Mouse (Mus musculus) spleen, postnatal 10 days (tissue): ENCODE measurements around the gene Aff3.

ENCODE experiments used
- DNase-seq, 2 experiments: peaks; one replicate each; pipeline ENCODE4 v3.0.0; 2021 to 2022; ENCODE audit warnings: low spot score in 2 of 2

The Aff3 gene

GRCm38 (mm10) chr1:38545282-38545945 lies 119.3 kb downstream of the Aff3 start:
- no peak for DNase-seq

- no peak for DNase-seq
Observed at GRCm38 (mm10) chr1:38544501-38544900, 120.3 kb downstream of the Aff3 start.

- DNase-seq = no peak
Observed at GRCm38 (mm10) chr1:38541536-38541935, 123.2 kb downstream of the Aff3 start.

GRCm38 (mm10) chr1:38536929-38537540 lies 127.7 kb downstream of the Aff3 start:
- DNase-seq = no peak

GRCm38 (mm10) chr1:38532581-38532980 lies 132.2 kb downstream of the Aff3 start:
- no peak for DNase-seq

- no peak for DNase-seq
Observed at GRCm38 (mm10) chr1:38528607-38529006, 136.1 kb downstream of the Aff3 start.

GRCm38 (mm10) chr1:38526568-38526967 lies 138.2 kb downstream of the Aff3 start:
- no peak for DNase-seq

GRCm38 (mm10) chr1:38521651-38522050 lies 143.1 kb downstream of the Aff3 start:
- DNase-seq = no peak

- DNase-seq = no peak
Observed at GRCm38 (mm10) chr1:38516225-38516624, 148.5 kb downstream of the Aff3 start.

GRCm38 (mm10) chr1:38514634-38515011 lies 150.1 kb downstream of the Aff3 start:
- no peak for DNase-seq

GRCm38 (mm10) chr1:38513970-38514633 lies 150.7 kb downstream of the Aff3 start:
- DNase-seq = no peak

- DNase-seq = no peak
Observed at GRCm38 (mm10) chr1:38512258-38513081, 152.3 kb downstream of the Aff3 start.

GRCm38 (mm10) chr1:38511076-38511475 lies 153.7 kb downstream of the Aff3 start:
- no peak for DNase-seq

- DNase-seq = no peak
Observed at GRCm38 (mm10) chr1:38509301-38509700, 155.5 kb downstream of the Aff3 start.

GRCm38 (mm10) chr1:38507636-38508179 lies 157.0 kb downstream of the Aff3 start:
- no peak for DNase-seq

- DNase-seq = no peak
Observed at GRCm38 (mm10) chr1:38506396-38506795, 158.4 kb downstream of the Aff3 start.

GRCm38 (mm10) chr1:38503431-38504089 lies 161.2 kb downstream of the Aff3 start:
- DNase-seq = no peak

- DNase-seq = no peak
Observed at GRCm38 (mm10) chr1:38502797-38503196, 162.0 kb downstream of the Aff3 start.

GRCm38 (mm10) chr1:38501231-38501630 lies 163.5 kb downstream of the Aff3 start:
- no peak for DNase-seq

GRCm38 (mm10) chr1:38499500-38499899 lies 165.3 kb downstream of the Aff3 start:
- DNase-seq = no peak

GRCm38 (mm10) chr1:38497576-38497975 lies 167.2 kb downstream of the Aff3 start:
- no peak for DNase-seq
